Mouse (Mus musculus) splenic B cell, adult 2 months (primary cell): ENCODE measurements around the gene Dusp12.
A peak's percentile ranks its signal among the peaks of the same experiment; 100 is the strongest.

Experiments used
- DNase-seq: peaks from one replicate; pipeline ENCODE4 v3.0.0-alpha.2; 2011; ENCODE audit warnings: low read depth, low spot score
- H3K27me3 ChIP-seq: 2 replicates; pipeline ENCODE4 v1.6.1; 2012; ENCODE audit warnings: mild to moderate bottlenecking, low read length, moderate library complexity, mixed read lengths; ENCODE audit not compliant: control insufficient read depth, poor library complexity, insufficient read depth, severe bottlenecking
- H3K36me3 ChIP-seq: 2 replicates; pipeline ENCODE4 v1.6.1; 2012; ENCODE audit warnings: mild to moderate bottlenecking, low read length, moderate library complexity, mixed read lengths; ENCODE audit not compliant: control insufficient read depth, poor library complexity, insufficient read depth, severe bottlenecking

The Dusp12 gene

GRCm38 (mm10) chr1:170884978-170885561, at the start of gene Dusp12, which contains the start of gene Gm26620:
Dusp12 (minus strand) TSS chr1:170885540.
Gm26620 (plus strand) TSS chr1:170885065.
- H3K27me3 ChIP-seq = no peaks in the 10 kb centered on the region
- DNase-seq = peak; percentile 91
- H3K36me3 ChIP-seq = 0 out of 2 replicates have a peak, but pooled peaks cover 3% of the 10 kb centered on the region

- DNase-seq = peak; percentile 88
- no peaks in the 10 kb centered on the region for H3K36me3 ChIP-seq
- no peaks in the 10 kb centered on the region for H3K27me3 ChIP-seq
These were observed 49.0 kb upstream of the Dusp12 start for GRCm38 (mm10) chr1:170934383-170934782.

- Histone ChIP-seq H3K36me3 (no peaks in the 10 kb centered on the region), H3K27me3 (no peaks in the 10 kb centered on the region)
- no peak for DNase-seq
These were observed 48.6 kb upstream of the Dusp12 start for GRCm38 (mm10) chr1:170933940-170934339.

- Histone ChIP-seq H3K36me3 (no peaks in the 10 kb centered on the region), H3K27me3 (no peaks in the 10 kb centered on the region)
- no peak for DNase-seq
These were observed 48.1 kb upstream of the Dusp12 start for GRCm38 (mm10) chr1:170933386-170933920.

- no peaks in the 10 kb centered on the region for H3K36me3 ChIP-seq
- peak; percentile 44 for DNase-seq
- H3K27me3 ChIP-seq = no peaks in the 10 kb centered on the region
These were observed 46.7 kb upstream of the Dusp12 start for GRCm38 (mm10) chr1:170932043-170932442.

GRCm38 (mm10) chr1:170929245-170929644, 43.9 kb upstream of the Dusp12 start:
- no peaks in the 10 kb centered on the region for H3K36me3 ChIP-seq
- no peaks in the 10 kb centered on the region for H3K27me3 ChIP-seq
- no peak for DNase-seq

- no peaks in the 10 kb centered on the region for H3K27me3 ChIP-seq
These were observed 43.1 kb upstream of the Dusp12 start for GRCm38 (mm10) chr1:170928467-170928866.

GRCm38 (mm10) chr1:170927378-170927777, 42.0 kb upstream of the Dusp12 start, which contains the start of gene Fcrla:
Fcrla (minus strand) TSS chr1:170927583.
- no peaks in the 10 kb centered on the region for H3K36me3 ChIP-seq
- peak; percentile 81 for DNase-seq

More at GRCm38 (mm10) chr1:170928467-170928866, 43.1 kb upstream of the Dusp12 start:
- peak; percentile 90 for DNase-seq
- no peaks in the 10 kb centered on the region for H3K36me3 ChIP-seq

GRCm38 (mm10) chr1:170926941-170927340, 41.6 kb upstream of the Dusp12 start:
- DNase-seq = peak; percentile 50
- H3K36me3 ChIP-seq = peaks cover 3% of the 10 kb centered on the region
- H3K27me3 ChIP-seq = no peaks in the 10 kb centered on the region

More at GRCm38 (mm10) chr1:170927378-170927777, 42.0 kb upstream of the Dusp12 start, which contains the start of gene Fcrla:
- no peaks in the 10 kb centered on the region for H3K27me3 ChIP-seq

GRCm38 (mm10) chr1:170924485-170924884, 39.1 kb upstream of the Dusp12 start:
- peak; percentile 84 for DNase-seq
- Histone ChIP-seq H3K27me3 (no peaks in the 10 kb centered on the region), H3K36me3 (peaks cover 22% of the 10 kb centered on the region)

- no peak for DNase-seq
- Histone ChIP-seq H3K27me3 (no peaks in the 10 kb centered on the region), H3K36me3 (peaks cover 38% of the 10 kb centered on the region)
These were observed 34.0 kb upstream of the Dusp12 start for GRCm38 (mm10) chr1:170919308-170919707.

GRCm38 (mm10) chr1:170915657-170916056, 30.3 kb upstream of the Dusp12 start:
- Histone ChIP-seq H3K27me3 (no peaks in the 10 kb centered on the region), H3K36me3 (peaks cover 24% of the 10 kb centered on the region; the same call in 1 of the 2 replicates)
- DNase-seq = no peak

GRCm38 (mm10) chr1:170912891-170913615, 27.7 kb upstream of the Dusp12 start, which contains the start of gene Fcrlb:
Fcrlb (minus strand) TSS chr1:170912941.
- DNase-seq = no peak
- Histone ChIP-seq H3K27me3 (no peaks in the 10 kb centered on the region), H3K36me3 (peaks cover 5% of the 10 kb centered on the region; the same call in 1 of the 2 replicates)

GRCm38 (mm10) chr1:170911907-170912660, 26.7 kb upstream of the Dusp12 start:
- DNase-seq = no peak
- Histone ChIP-seq H3K36me3 (peaks cover under 1% of the 10 kb centered on the region; the same call in 1 of the 2 replicates), H3K27me3 (no peaks in the 10 kb centered on the region)
